Mouse (Mus musculus): ENCODE results near the gene Gm21974. TPM values are rescaled to one million over a fixed set of nuclear protein-coding genes. Genes with fewer than 3 reads are reported as not detected.
A peak's percentile ranks its signal among the peaks of the same experiment; 100 is the strongest.

Gene Gm21974
- polyA plus RNA-seq, 1 experiment: not detected

GRCm38 (mm10) chr7:127888821-127889220, 6.4 kb downstream of the Gm21974 start:
- no peak for DNase-seq
- Histone ChIP-seq H3K4me3 (replicated peaks; ENCODE audit: extremely low read depth, low read depth, low read length) (no peak overlapping the region), H3K4me1 (ENCODE audit: control insufficient read depth, insufficient read depth, low read length) (peaks cover 2% of the 10 kb centered on the region)
- 62% methylated on average over 3 of the region's 3 CpGs for WGBS
- TF ChIP-seq POLR2A (IDR thresholded peaks at IDR 0.05; ENCODE audit: borderline replicate concordance, extremely low read depth, low read depth, low read length) (no peak), CTCF (IDR thresholded peaks at IDR 0.05; ENCODE audit: insufficient read depth, low read length) (no peak)

- WGBS: 82% methylated on average over 3 of the region's 3 CpGs
- Histone ChIP-seq H3K4me3 (replicated peaks; ENCODE audit: extremely low read depth, low read depth, low read length) (no peak overlapping the region), H3K4me1 (ENCODE audit: control insufficient read depth, insufficient read depth, low read length) (peaks cover 7% of the 10 kb centered on the region)
- TF ChIP-seq POLR2A (IDR thresholded peaks at IDR 0.05; ENCODE audit: borderline replicate concordance, extremely low read depth, low read depth, low read length) (no peak), CTCF (IDR thresholded peaks at IDR 0.05; ENCODE audit: insufficient read depth, low read length) (no peak)
- no peak for DNase-seq
Measured at GRCm38 (mm10) chr7:127887781-127888180, 7.5 kb downstream of the Gm21974 start.

GRCm38 (mm10) chr7:127887191-127887590, 8.1 kb downstream of the Gm21974 start:
- DNase-seq: no peak
- no peak overlapping the region for H3K4me3 ChIP-seq (replicated peaks; ENCODE audit: extremely low read depth, low read depth, low read length)
- peaks cover 7% of the 10 kb centered on the region for H3K4me1 ChIP-seq (ENCODE audit: control insufficient read depth, insufficient read depth, low read length)
- WGBS: 81% methylated on average over 8 of the region's 8 CpGs
- no peak for TF ChIP-seq POLR2A (IDR thresholded peaks at IDR 0.05; ENCODE audit: borderline replicate concordance, extremely low read depth, low read depth, low read length)
- TF ChIP-seq CTCF (IDR thresholded peaks at IDR 0.05; ENCODE audit: insufficient read depth, low read length): no peak

- Histone ChIP-seq H3K4me1 (ENCODE audit: control insufficient read depth, insufficient read depth, low read length) (peaks cover 7% of the 10 kb centered on the region), H3K4me3 (replicated peaks; ENCODE audit: extremely low read depth, low read depth, low read length) (no peak overlapping the region)
- WGBS: 84% methylated on average over 6 of the region's 6 CpGs
- DNase-seq: no peak
- no peak for TF ChIP-seq POLR2A (IDR thresholded peaks at IDR 0.05; ENCODE audit: borderline replicate concordance, extremely low read depth, low read depth, low read length)
- no peak for TF ChIP-seq CTCF (IDR thresholded peaks at IDR 0.05; ENCODE audit: insufficient read depth, low read length)
Measured at GRCm38 (mm10) chr7:127886551-127886950, 8.7 kb downstream of the Gm21974 start.

GRCm38 (mm10) chr7:127885951-127886350, 9.3 kb downstream of the Gm21974 start:
- WGBS: 43% methylated on average over 6 of the region's 6 CpGs
- Histone ChIP-seq H3K4me1 (ENCODE audit: control insufficient read depth, insufficient read depth, low read length) (peaks cover 7% of the 10 kb centered on the region), H3K4me3 (replicated peaks; ENCODE audit: extremely low read depth, low read depth, low read length) (no peak overlapping the region)
- peak; percentile 19 for DNase-seq
- no peak for TF ChIP-seq CTCF (IDR thresholded peaks at IDR 0.05; ENCODE audit: insufficient read depth, low read length)
- no peak for TF ChIP-seq POLR2A (IDR thresholded peaks at IDR 0.05; ENCODE audit: borderline replicate concordance, extremely low read depth, low read depth, low read length)

GRCm38 (mm10) chr7:127880431-127880830, 14.8 kb downstream of the Gm21974 start:
- Histone ChIP-seq H3K4me3 (replicated peaks; ENCODE audit: extremely low read depth, low read depth, low read length) (no peak overlapping the region), H3K4me1 (ENCODE audit: control insufficient read depth, insufficient read depth, low read length) (peaks cover 7% of the 10 kb centered on the region)
- no peak for DNase-seq
- TF ChIP-seq POLR2A (IDR thresholded peaks at IDR 0.05; ENCODE audit: borderline replicate concordance, extremely low read depth, low read depth, low read length) (no peak), CTCF (IDR thresholded peaks at IDR 0.05; ENCODE audit: insufficient read depth, low read length) (no peak)
- 82% methylated on average over 12 of the region's 12 CpGs for WGBS

- no peak for TF ChIP-seq CTCF (IDR thresholded peaks at IDR 0.05; ENCODE audit: insufficient read depth, low read length)
- no peak for TF ChIP-seq POLR2A (IDR thresholded peaks at IDR 0.05; ENCODE audit: borderline replicate concordance, extremely low read depth, low read depth, low read length)
- 96% methylated on average over 9 of the region's 9 CpGs for WGBS
- H3K4me3 ChIP-seq (replicated peaks; ENCODE audit: extremely low read depth, low read depth, low read length): no peak overlapping the region
Measured at GRCm38 (mm10) chr7:127879301-127879700, 16.0 kb downstream of the Gm21974 start.

GRCm38 (mm10) chr7:127876467-127877348, 18.5 kb downstream of the Gm21974 start, which contains the start of gene Zfp668:
Gene Zfp668 (minus strand): TSS chr7:127876828.
- Histone ChIP-seq H3K4me1 (ENCODE audit: control insufficient read depth, insufficient read depth, low read length) (peaks cover 5% of the 10 kb centered on the region), H3K4me3 (replicated peaks; ENCODE audit: extremely low read depth, low read depth, low read length) (peak within 1 kb of the TSS; percentile 98)
- WGBS: under 1% methylated on average over 60 of the region's 60 CpGs
- TF ChIP-seq POLR2A (IDR thresholded peaks at IDR 0.05; ENCODE audit: borderline replicate concordance, extremely low read depth, low read depth, low read length): peak; percentile 83
- TF ChIP-seq CTCF (IDR thresholded peaks at IDR 0.05; ENCODE audit: insufficient read depth, low read length): no peak
- DNase-seq: peak; percentile 91

More at GRCm38 (mm10) chr7:127879301-127879700, 16.0 kb downstream of the Gm21974 start:
- peaks cover 11% of the 10 kb centered on the region for H3K4me1 ChIP-seq (ENCODE audit: control insufficient read depth, insufficient read depth, low read length)
- no peak for DNase-seq

- WGBS: under 1% methylated on average over 41 of the region's 41 CpGs
- no peak for DNase-seq
- TF ChIP-seq CTCF (IDR thresholded peaks at IDR 0.05; ENCODE audit: insufficient read depth, low read length) (no peak), POLR2A (IDR thresholded peaks at IDR 0.05; ENCODE audit: borderline replicate concordance, extremely low read depth, low read depth, low read length) (peak; percentile 44)
- Histone ChIP-seq H3K4me1 (ENCODE audit: control insufficient read depth, insufficient read depth, low read length) (peaks cover 5% of the 10 kb centered on the region), H3K4me3 (replicated peaks; ENCODE audit: extremely low read depth, low read depth, low read length) (peak within 1 kb of the TSS; percentile 98)
Measured at GRCm38 (mm10) chr7:127876041-127876466, 19.2 kb downstream of the Gm21974 start, which contains the start of gene Zfp646. Gene Zfp646 (plus strand): TSS chr7:127876221.
